Mouse (Mus musculus) T-cell, adult 66 days (primary cell): ENCODE data around the gene Dcaf1. TPM values are rescaled to one million over a fixed set of nuclear protein-coding genes. Genes with fewer than 3 reads are reported as not detected.

ENCODE experiments used
- total RNA-seq, 2 experiments: library from RNA; stranded (reverse); gene quantifications; 3 replicates in 1 of 2; 4 replicates in 1 of 2; pipeline ENCODE4 v1.2.4; 2023

Gene Dcaf1
- total RNA-seq: 10 to 100 TPM; 46.2 to 60.2 TPM

GRCm38 (mm10) chr9:106821618-106822380 is at the start of gene Dcaf1:
TSS of gene Dcaf1 (plus strand) at chr9:106821874.

GRCm38 (mm10) chr9:106788812-106789321 is 32.8 kb upstream of the Dcaf1 start, which contains the start of gene Rad54l2:
TSS of gene Rad54l2 (minus strand) at chr9:106789194.

GRCm38 (mm10) chr9:106886828-106887702 is 65.4 kb downstream of the Dcaf1 start, which contains the start of gene Rbm15b:
TSS of gene Rbm15b (minus strand) at chr9:106887428.

GRCm38 (mm10) chr9:106891829-106892551 is 70.3 kb downstream of the Dcaf1 start, which contains the start of gene Manf:
TSS of gene Manf (minus strand) at chr9:106891979.

Other genes with a start within 250 kb of the Dcaf1 start
- gene Iqcf6, start 195.3 kb upstream of the Dcaf1 start, total RNA-seq: not detected
- not detected for gene Grm2, start 165.8 kb upstream of the Dcaf1 start, total RNA-seq
- 10 to 100 TPM; 59.1 to 65.7 TPM for gene Tex264, start 135.9 kb upstream of the Dcaf1 start, total RNA-seq
- 10 to 100 TPM; 37.7 to 40.9 TPM for gene Rad54l2, start 32.7 kb upstream of the Dcaf1 start, total RNA-seq
- 10 to 100 TPM; 41.5 to 57.8 TPM for gene Rbm15b, start 65.6 kb downstream of the Dcaf1 start, total RNA-seq
- 100 to 1,000 TPM in 1 of 2 experiments, 10 to 100 TPM in 1; 99.7 to 117 TPM for gene Manf, start 70.1 kb downstream of the Dcaf1 start, total RNA-seq